Mouse (Mus musculus) CH12.LX (cell line): ENCODE measurements at regions not wholly inside any gene's neighbourhood (a gene's known extent, or its start where the extent isn't known, plus 50 kb on each side); places are given as distances from the start of the nearest gene placed in this dataset.

Experiments
- DNase-seq: peaks from one replicate; pipeline ENCODE4 v3.0.0-alpha.2; 2013; ENCODE audit errors: extremely low read depth
- H3K27ac ChIP-seq: 2 replicates; pipeline ENCODE4 v1.5.1; 2012; ENCODE audit warnings: low read depth, mild to moderate bottlenecking, control low read depth, moderate library complexity; ENCODE audit not compliant: insufficient read depth
- H3K27me3 ChIP-seq: replicated peaks from 2 replicates; pipeline ENCODE3; 2012; ENCODE audit warnings: inconsistent platforms
- H3K36me3 ChIP-seq, 2 experiments: replicated peaks in 1 of 2; 2 replicates each; pipeline versions ENCODE3 to v1.6.1; 2012; ENCODE audit warnings: inconsistent platforms in 1 of 2, low read length in 1 of 2, mild to moderate bottlenecking in 1 of 2, mixed read lengths in 1 of 2, moderate library complexity in 1 of 2; ENCODE audit not compliant: control insufficient read depth in 1 of 2, insufficient read depth in 1 of 2
- H3K4me1 ChIP-seq, 2 experiments: 2 replicates each; pipeline ENCODE4 v1.6.1; 2012; ENCODE audit warnings: inconsistent platforms in 1 of 2, moderate library complexity in 1 of 2; ENCODE audit not compliant: insufficient read depth in 2 of 2, control insufficient read depth in 1 of 2
- H3K4me2 ChIP-seq: 2 replicates; pipeline ENCODE4 v1.6.1; 2012; ENCODE audit warnings: low read depth, mild to moderate bottlenecking, control low read depth; ENCODE audit not compliant: poor library complexity, insufficient read depth, severe bottlenecking
- H3K4me3 ChIP-seq, 3 experiments: fragments of 150-350 bp in 1 of 3; sonication (generic) in 1 of 3; replicated peaks in 1 of 3; 2 replicates each; pipeline versions ENCODE3 to v1.5.1; 2011 to 2012; ENCODE audit warnings: low read depth in 2 of 3, low read length in 2 of 3, mild to moderate bottlenecking in 2 of 3, moderate library complexity in 2 of 3, control low read depth in 1 of 3, improper control_type of control experiment in 1 of 3, inconsistent platforms in 1 of 3, mixed read lengths in 1 of 3; ENCODE audit not compliant: poor library complexity in 1 of 3
- H3K79me2 ChIP-seq: replicated peaks from 2 replicates; pipeline ENCODE4 v1.6.1; 2012; ENCODE audit warnings: mild to moderate bottlenecking, moderate library complexity; ENCODE audit not compliant: control insufficient read depth, poor library complexity, insufficient read depth, severe bottlenecking; ENCODE audit errors: extremely low read depth
- H3K9ac ChIP-seq: 2 replicates; pipeline ENCODE4 v1.6.1; 2012; ENCODE audit warnings: low read depth, mild to moderate bottlenecking, control low read depth, moderate library complexity; ENCODE audit not compliant: insufficient read depth
- H3K9me3 ChIP-seq: replicated peaks from 2 replicates; pipeline ENCODE3; 2012; ENCODE audit warnings: low read length, inconsistent platforms, mixed read lengths
- CHD1 ChIP-seq: IDR thresholded peaks from 2 replicates; pipeline ENCODE4 v1.6.1; 2012; ENCODE audit warnings: low read depth, low read length, improper control_type of control experiment, inconsistent platforms
- E2F4 ChIP-seq: IDR thresholded peaks from 2 replicates; pipeline ENCODE4 v1.6.1; 2011; ENCODE audit warnings: low read depth, low read length, improper control_type of control experiment; ENCODE audit not compliant: insufficient replicate concordance
- ELF1 ChIP-seq: IDR thresholded peaks from 2 replicates; pipeline ENCODE4 v1.6.1; 2014; ENCODE audit warnings: low read depth, mild to moderate bottlenecking, inconsistent platforms, low read length, improper control_type of control experiment
- EP300 ChIP-seq: IDR thresholded peaks from 2 replicates; pipeline ENCODE4 v1.6.1; 2011; ENCODE audit warnings: low read length, improper control_type of control experiment
- HCFC1 ChIP-seq: IDR thresholded peaks from 2 replicates; pipeline ENCODE4 v1.6.1; 2012; ENCODE audit warnings: low read depth, mild to moderate bottlenecking, inconsistent platforms, low read length, improper control_type of control experiment
- IRF4 ChIP-seq: IDR thresholded peaks from 2 replicates; pipeline ENCODE4 v1.6.1; 2014; ENCODE audit warnings: low read depth, mild to moderate bottlenecking, inconsistent platforms, low read length, improper control_type of control experiment
- KAT2A ChIP-seq: IDR thresholded peaks from 2 replicates; pipeline ENCODE4 v1.6.1; 2012; ENCODE audit warnings: low read length, improper control_type of control experiment, inconsistent platforms; ENCODE audit not compliant: insufficient replicate concordance
- MAFK ChIP-seq: IDR thresholded peaks from 2 replicates; pipeline ENCODE4 v1.6.1; 2011; ENCODE audit warnings: low read length, improper control_type of control experiment; ENCODE audit not compliant: insufficient replicate concordance
- MAX ChIP-seq: IDR thresholded peaks from 2 replicates; pipeline ENCODE4 v1.6.1; 2011; ENCODE audit warnings: low read length, improper control_type of control experiment
- MAZ ChIP-seq: IDR thresholded peaks from 2 replicates; pipeline ENCODE4 v1.6.1; 2012; ENCODE audit warnings: low read depth, mild to moderate bottlenecking, inconsistent platforms, low read length, improper control_type of control experiment, moderate library complexity
- MXI1 ChIP-seq: IDR thresholded peaks from 2 replicates; pipeline ENCODE4 v1.6.1; 2011; ENCODE audit warnings: mild to moderate bottlenecking, low read depth, low read length, improper control_type of control experiment
- NRF1 ChIP-seq: IDR thresholded peaks from 2 replicates; pipeline ENCODE4 v1.6.1; 2014; ENCODE audit warnings: low read depth, mild to moderate bottlenecking, inconsistent platforms, low read length, improper control_type of control experiment, moderate library complexity
- PAX5 ChIP-seq: IDR thresholded peaks from 2 replicates; pipeline ENCODE4 v1.6.1; 2012; ENCODE audit warnings: low read length, inconsistent platforms, mixed read lengths
- RCOR1 ChIP-seq: conservative IDR thresholded peaks from 2 replicates; pipeline ENCODE4 v1.6.1; 2012; ENCODE audit warnings: low read depth, mild to moderate bottlenecking, inconsistent platforms, low read length, improper control_type of control experiment
- SIN3A ChIP-seq: IDR thresholded peaks from 2 replicates; pipeline ENCODE4 v1.6.1; 2012; ENCODE audit warnings: low read length, improper control_type of control experiment, inconsistent platforms
- TCF12 ChIP-seq: IDR thresholded peaks from 2 replicates; pipeline ENCODE4 v1.6.1; 2014; ENCODE audit warnings: low read depth, mild to moderate bottlenecking, inconsistent platforms, low read length, improper control_type of control experiment
- UBTF ChIP-seq: IDR thresholded peaks from 2 replicates; pipeline ENCODE4 v1.6.1; 2012; ENCODE audit warnings: low read depth, mild to moderate bottlenecking, inconsistent platforms, low read length, improper control_type of control experiment, moderate library complexity
- USF2 ChIP-seq: conservative IDR thresholded peaks from 2 replicates; pipeline ENCODE4 v1.6.1; 2011; ENCODE audit warnings: low read depth, low read length, improper control_type of control experiment
- ZC3H11A ChIP-seq: IDR thresholded peaks from 2 replicates; pipeline ENCODE4 v1.6.1; 2012; ENCODE audit warnings: low read depth, mild to moderate bottlenecking, inconsistent platforms, low read length, improper control_type of control experiment
- ZKSCAN1 ChIP-seq: IDR thresholded peaks from 2 replicates; pipeline ENCODE4 v1.6.1; 2012; ENCODE audit warnings: low read depth, inconsistent platforms, low read length, improper control_type of control experiment, borderline replicate concordance
- ZMIZ1 ChIP-seq: IDR thresholded peaks from 2 replicates; pipeline ENCODE4 v1.6.1; 2012; ENCODE audit warnings: low read depth, mild to moderate bottlenecking, inconsistent platforms, low read length, improper control_type of control experiment
- dilution Hi-C: fragments of 300-500 bp; cut with MboI; formaldehyde crosslinking; loops from 2 replicates; pipeline ENCODE4 v1.14.3; 2020; ENCODE audit warnings: low sequenced_read_pairs; ENCODE audit not compliant: extremely low pct_unique_long_range_greater_than_20kb, extremely low pct_ligation_motif_present
- in situ Hi-C: fragments of 300-500 bp; cut with MboI; formaldehyde crosslinking; loops from 3 replicates; pipeline ENCODE4 v1.14.3; 2019; ENCODE audit warnings: low sequenced_read_pairs, low pct_ligation_motif_present, low pct_unique_long_range_greater_than_20kb, mixed read lengths

DNA sequence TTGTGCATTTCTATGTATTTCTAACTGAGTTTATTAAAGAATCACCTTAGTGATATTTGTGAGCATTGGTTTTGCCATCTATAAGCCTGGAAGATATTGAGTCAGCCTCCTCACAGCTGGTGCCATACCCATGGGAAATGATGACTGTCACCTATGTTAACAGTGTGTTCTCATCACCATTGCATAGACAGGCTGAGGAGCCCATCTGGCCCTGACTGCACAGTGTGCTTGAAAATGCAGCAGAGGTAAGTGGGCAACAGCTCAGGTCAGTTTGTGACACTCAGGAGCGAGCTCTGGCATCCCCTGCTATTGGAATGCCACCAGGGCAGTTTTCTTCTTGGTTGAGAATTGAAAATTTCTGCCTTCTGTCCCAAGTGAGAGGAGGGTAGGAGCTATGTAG lies 108.0 kb downstream of the Cst10 start:
- in situ Hi-C loops: no loop called here
- dilution Hi-C loops: no loop called here
- no peak for TF ChIP-seq NRF1
- no peak for TF ChIP-seq MAZ
- Histone ChIP-seq H3K4me3 (no peak overlapping the region), H3K4me1 (no peaks in the 10 kb centered on the region), H3K9ac (no peak overlapping the region), H3K4me2 (no peak overlapping the region), H3K79me2 (no peaks in the 10 kb centered on the region), H3K27ac (no peak overlapping the region), H3K36me3 (no peaks in the 10 kb centered on the region), H3K9me3 (no peaks in the 10 kb centered on the region), H3K27me3 (no peaks in the 10 kb centered on the region)
- DNase-seq: no peak

DNA sequence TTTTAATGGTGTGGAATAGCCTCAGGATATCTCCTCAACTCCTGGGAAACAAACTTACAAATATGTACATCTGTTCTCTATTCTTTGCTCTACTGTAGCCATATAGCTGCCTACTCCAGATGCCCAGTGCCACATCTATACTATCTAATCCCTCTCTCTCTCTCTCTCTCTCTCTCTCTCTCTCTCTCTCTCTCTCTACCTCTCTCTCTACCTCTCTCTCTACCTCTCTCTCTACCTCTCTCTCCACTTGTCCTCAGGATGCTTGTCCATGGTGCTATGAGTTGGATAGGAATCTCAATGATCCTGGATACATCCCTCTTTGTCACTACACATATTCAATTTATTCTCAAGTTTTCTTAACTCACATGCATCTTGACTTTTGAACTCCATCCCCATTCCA lies 119.6 kb downstream of the Cst10 start:
- dilution Hi-C loops: no loop called here

DNA sequence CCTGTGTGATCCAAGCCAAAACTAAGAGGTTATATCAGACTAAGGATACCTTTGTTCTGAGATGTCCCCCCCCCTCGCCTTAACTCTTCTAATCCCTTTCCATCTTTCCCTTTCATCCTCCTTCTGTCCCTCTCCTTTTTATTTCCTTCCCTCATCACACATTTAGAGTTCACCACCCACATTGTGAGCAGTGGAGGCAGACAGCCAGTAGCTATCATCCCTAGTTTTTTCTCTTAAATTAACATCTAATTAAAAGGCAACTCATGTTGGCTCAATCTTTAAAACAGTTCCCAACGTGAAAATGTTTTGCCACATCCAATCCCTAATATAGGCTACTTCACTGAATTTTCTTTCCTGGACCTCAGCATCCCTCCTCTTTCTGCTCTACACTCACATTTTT lies 138.0 kb downstream of the Cst10 start:
- no peak overlapping the region for H3K9ac ChIP-seq
- in situ Hi-C loops: no loop called here
- H3K36me3 ChIP-seq: no peaks in the 10 kb centered on the region
- peaks cover 6% of the 10 kb centered on the region for H3K27me3 ChIP-seq
- no peak for DNase-seq
- no peak overlapping the region for H3K4me2 ChIP-seq
- H3K9me3 ChIP-seq: no peaks in the 10 kb centered on the region
- H3K27ac ChIP-seq: no peak overlapping the region
- H3K4me1 ChIP-seq: no peaks in the 10 kb centered on the region
- TF ChIP-seq PAX5 (no peak), NRF1 (no peak), IRF4 (no peak), HCFC1 (no peak), SIN3A (no peak), ELF1 (no peak), E2F4 (no peak), CHD1 (no peak), ZC3H11A (no peak), ZKSCAN1 (no peak), TCF12 (no peak), KAT2A (no peak), UBTF (no peak), MXI1 (no peak), MAZ (no peak), EP300 (no peak)
- TF ChIP-seq, all 38 proteins: peak for 0
- dilution Hi-C loops: no loop called here
- Histone ChIP-seq H3K4me3 (no peak overlapping the region), H3K79me2 (no peaks in the 10 kb centered on the region)

More for the DNA sequence above, 119.6 kb downstream of the Cst10 start:
- no peak overlapping the region for H3K4me2 ChIP-seq
- no peak for DNase-seq
- H3K27ac ChIP-seq: no peak overlapping the region
- no peak overlapping the region for H3K4me3 ChIP-seq
- in situ Hi-C loops: no loop called here
- no peaks in the 10 kb centered on the region for H3K9me3 ChIP-seq
- H3K9ac ChIP-seq: no peak overlapping the region
- peaks cover 4% of the 10 kb centered on the region for H3K27me3 ChIP-seq
- H3K4me1 ChIP-seq: no peaks in the 10 kb centered on the region
- no peak for TF ChIP-seq CHD1
- no peak for TF ChIP-seq E2F4
- no peak for TF ChIP-seq SIN3A
- TF ChIP-seq ZMIZ1: no peak
- TF ChIP-seq RCOR1: no peak
- no peak for TF ChIP-seq PAX5
- no peak for TF ChIP-seq TCF12
- no peak for TF ChIP-seq HCFC1
- TF ChIP-seq MAFK: no peak
- no peak for TF ChIP-seq MAX
- no peak for TF ChIP-seq USF2
- no peaks in the 10 kb centered on the region for H3K79me2 ChIP-seq
- no peaks in the 10 kb centered on the region for H3K36me3 ChIP-seq
